Mouse (Mus musculus) thymus, adult 2 months (tissue): ENCODE results near the gene Gstt3.

Experiments used
- CTCF ChIP-seq: fragments of 200-500 bp; IDR thresholded peaks from 2 replicates; pipeline ENCODE4 v1.5.1; 2012; ENCODE audit warnings: mild to moderate bottlenecking, control low read depth, low read length, moderate library complexity, borderline replicate concordance; ENCODE audit not compliant: control insufficient read depth, poor library complexity, insufficient read depth; ENCODE audit errors: extremely low read depth
- POLR2A ChIP-seq: fragments of 200-500 bp; IDR thresholded peaks from 2 replicates; pipeline ENCODE4 v1.6.1; 2012; ENCODE audit warnings: mild to moderate bottlenecking, low read length, control low read depth, moderate library complexity; ENCODE audit not compliant: control insufficient read depth, poor library complexity, insufficient read depth; ENCODE audit errors: extremely low read depth

- TF ChIP-seq CTCF = no peak
- no peak for TF ChIP-seq POLR2A
Observed at GRCm38 (mm10) chr10:75789841-75790240, 8.6 kb upstream of the Gstt3 start.
